Mouse (Mus musculus) lung, adult 2 months (tissue): ENCODE measurements around the gene Wdr86.
A peak's percentile ranks its signal among the peaks of the same experiment; 100 is the strongest.

Experiments used
- CTCF ChIP-seq: fragments of 200-500 bp; IDR thresholded peaks from 2 replicates; pipeline ENCODE4 v1.5.1; 2011; ENCODE audit warnings: mild to moderate bottlenecking, low read length, control low read depth; ENCODE audit not compliant: insufficient read depth
- POLR2A ChIP-seq: fragments of 200-500 bp; IDR thresholded peaks from 2 replicates; pipeline ENCODE4 v1.6.1; 2011; ENCODE audit warnings: low read depth, mild to moderate bottlenecking, control low read depth, low read length, borderline replicate concordance; ENCODE audit errors: extremely low read depth

DNA sequence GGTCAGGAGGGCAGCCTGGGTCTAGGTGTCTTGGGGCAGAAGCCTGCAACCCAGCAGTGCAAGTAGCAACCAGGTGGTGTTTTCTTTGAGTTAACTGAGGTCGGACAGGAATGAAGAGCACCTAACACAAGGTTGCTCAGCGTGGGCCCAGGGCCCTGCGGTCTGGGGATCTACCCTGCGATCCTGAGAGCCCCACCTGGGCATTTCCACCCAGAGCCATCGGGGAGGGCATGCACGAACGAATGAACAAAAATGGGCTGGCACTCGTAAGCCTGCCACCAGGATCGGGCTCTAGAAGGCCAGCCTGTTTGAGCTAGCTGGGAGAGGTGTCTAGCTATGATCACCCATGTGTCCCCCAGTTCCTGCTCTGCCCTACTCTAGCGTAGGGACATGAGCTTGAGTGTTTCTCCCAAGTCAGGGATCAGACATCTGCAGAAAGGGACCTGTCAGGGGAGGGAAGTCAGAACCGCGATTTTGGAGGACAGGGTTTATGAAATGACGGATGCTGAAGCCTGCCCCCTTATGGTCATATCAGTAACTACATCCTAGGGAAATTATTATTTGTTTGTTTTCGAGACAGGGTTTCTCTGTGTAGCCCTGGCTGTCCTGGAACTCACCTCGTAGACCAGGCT lies 49.5 kb upstream of the Wdr86 start:
- TF ChIP-seq CTCF (peak; percentile 44), POLR2A (no peak)
